Mouse (Mus musculus) erythroblast, adult 5-6 weeks (primary cell): ENCODE data around the gene Ston2. TPM values are rescaled to one million over a fixed set of nuclear protein-coding genes. Genes with fewer than 3 reads are reported as not detected.

Experiments used
- ATAC-seq: replicated peaks from 2 replicates; pipeline ENCODE4 v1.8.0; 2016; ENCODE audit warnings: moderate number of reproducible peaks, mild to moderate bottlenecking, moderate TSS enrichment, inconsistent platforms; ENCODE audit not compliant: poor library complexity, low FRiP score, severe bottlenecking
- total RNA-seq, 2 experiments: library from RNA; stranded (forward) in 1 of 2; stranded (reverse) in 1 of 2; fragments of 150-400 nt in 1 of 2; fragments of 200-764, 138-1000 nt in 1 of 2; gene quantifications; 2 replicates each; pipeline versions ENCODE4 v1.2.3 to v1.2.4; 2015 to 2017; ENCODE audit warnings: low replicate concordance in 2 of 2

Ston2 gene
- total RNA-seq (2015; ENCODE audit: low replicate concordance) (0.58 and 1.5 TPM in 2 replicates), total RNA-seq (2017; ENCODE audit: low replicate concordance) (0.70 and 2.0 TPM in 2 replicates)

GRCm38 (mm10) chr12:91787959-91788437, at the start of gene Ston2:
Ston2 (minus strand) TSS chr12:91788387.
- ATAC-seq = no peak

GRCm38 (mm10) chr12:91837401-91838065, 49.3 kb upstream of the Ston2 start:
- no peak for ATAC-seq

GRCm38 (mm10) chr12:91833939-91834333, 45.7 kb upstream of the Ston2 start:
- ATAC-seq = no peak

- ATAC-seq = no peak
Measured at GRCm38 (mm10) chr12:91833237-91833938, 45.2 kb upstream of the Ston2 start.

- no peak for ATAC-seq
Measured at GRCm38 (mm10) chr12:91831410-91831809, 43.2 kb upstream of the Ston2 start.

GRCm38 (mm10) chr12:91820461-91820860, 32.3 kb upstream of the Ston2 start:
- ATAC-seq = no peak

- ATAC-seq = no peak
Measured at GRCm38 (mm10) chr12:91818726-91819125, 30.5 kb upstream of the Ston2 start.

GRCm38 (mm10) chr12:91815990-91816389, 27.8 kb upstream of the Ston2 start:
- peak; percentile 76 for ATAC-seq

DNA sequence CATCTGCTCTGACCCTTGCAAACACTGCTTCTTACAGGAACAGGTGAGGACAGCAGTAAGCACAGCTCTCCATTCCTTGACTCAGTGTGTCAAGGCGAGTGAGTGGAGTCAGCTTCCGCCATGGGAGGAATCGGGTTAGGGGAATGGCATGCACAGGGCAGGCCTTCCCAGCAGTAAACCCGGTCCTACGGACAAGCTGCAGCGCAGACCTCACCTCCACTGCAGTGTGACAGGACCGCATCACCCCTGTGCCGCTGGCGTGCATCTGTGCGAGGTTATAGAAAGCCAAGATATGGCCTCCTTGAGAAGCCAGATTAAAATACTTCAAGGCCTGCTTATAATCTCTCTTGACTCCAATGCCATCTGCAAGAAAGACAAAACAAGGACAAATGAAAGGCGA, 27.4 kb upstream of the Ston2 start:
- peak; percentile 49 for ATAC-seq

- ATAC-seq = no peak
Measured at GRCm38 (mm10) chr12:91808911-91809310, 20.7 kb upstream of the Ston2 start.

DNA sequence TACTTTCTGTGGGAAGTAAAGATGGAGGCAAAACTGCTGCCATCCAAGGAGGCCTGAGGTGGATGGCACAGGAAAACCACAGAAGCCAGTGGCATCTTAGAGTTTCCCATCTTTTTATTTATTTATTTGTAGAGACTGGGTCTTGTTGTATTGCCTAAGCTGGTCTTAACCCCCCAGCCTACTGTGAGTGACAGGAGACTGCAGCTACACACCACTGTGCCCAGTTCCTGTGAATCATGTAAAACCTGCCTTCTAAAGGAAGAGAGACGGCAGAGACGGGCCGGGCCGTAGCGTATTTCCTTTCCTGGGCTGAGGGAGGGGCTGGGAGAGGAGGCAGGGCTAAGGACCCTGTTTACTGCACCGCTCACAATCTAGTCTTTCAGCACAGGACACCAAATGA, 19.6 kb upstream of the Ston2 start:
- ATAC-seq = no peak

GRCm38 (mm10) chr12:91807095-91807494, 18.9 kb upstream of the Ston2 start:
- ATAC-seq = no peak

GRCm38 (mm10) chr12:91804262-91804661, 16.1 kb upstream of the Ston2 start:
- no peak for ATAC-seq

GRCm38 (mm10) chr12:91803207-91803932, 15.2 kb upstream of the Ston2 start:
- ATAC-seq = no peak

- ATAC-seq = no peak
Measured at GRCm38 (mm10) chr12:91802586-91803206, 14.5 kb upstream of the Ston2 start.

GRCm38 (mm10) chr12:91800861-91801385, 12.7 kb upstream of the Ston2 start:
- no peak for ATAC-seq

- no peak for ATAC-seq
Measured at GRCm38 (mm10) chr12:91799821-91800335, 11.7 kb upstream of the Ston2 start.

- no peak for ATAC-seq
Measured at GRCm38 (mm10) chr12:91799379-91799773, 11.2 kb upstream of the Ston2 start.

DNA sequence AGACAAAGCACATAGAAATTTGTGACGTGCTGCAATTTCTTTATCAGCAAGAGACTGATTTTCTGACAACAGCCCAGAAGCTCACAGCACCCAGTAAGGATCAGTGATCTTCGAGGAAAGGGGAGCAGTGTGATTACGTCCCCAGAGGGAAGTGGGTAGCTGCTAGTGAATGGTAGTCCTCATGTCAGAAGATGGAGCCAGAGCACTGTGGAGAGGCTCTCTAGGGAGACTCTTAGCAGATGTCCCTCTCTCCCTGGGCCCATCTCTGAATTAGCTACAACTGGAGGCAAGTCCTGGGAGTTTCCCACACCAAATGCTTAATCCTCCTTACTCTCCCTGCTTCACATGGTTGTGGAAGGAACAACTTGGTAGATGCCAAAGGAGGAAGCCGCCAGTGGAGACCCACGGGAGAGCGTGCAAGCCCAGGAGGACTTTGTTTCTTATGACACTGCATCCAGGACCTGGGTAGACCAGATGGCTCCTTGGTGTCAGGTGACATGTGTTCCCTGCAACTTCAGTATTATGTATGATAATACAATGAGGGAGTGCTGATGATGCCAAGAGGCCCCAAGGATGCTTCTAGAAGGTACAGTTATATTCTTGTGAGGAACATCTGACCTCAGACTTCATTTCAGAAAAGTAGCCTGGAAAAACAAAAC, 10.7 kb upstream of the Ston2 start:
- ATAC-seq = peak; percentile 66
